Mouse (Mus musculus) lung, embryonic 14.5 days (tissue): Measurements from ENCODE around the gene Tac2. TPM values are rescaled to one million over a fixed set of nuclear protein-coding genes. Genes with fewer than 3 reads are reported as not detected.

ENCODE experiments used
- ATAC-seq: fragments of 200-750 bp; cut with Nextera tagmentation; 2 replicates; pipeline ENCODE4 v1.8.0; 2017; ENCODE audit warnings: mild to moderate bottlenecking, moderate TSS enrichment, moderate library complexity; ENCODE audit not compliant: insufficient read depth
- DNase-seq: peaks from one replicate; pipeline ENCODE4 v3.0.0-alpha.2; 2015
- H3K27ac ChIP-seq: fragments of 300-500 bp; sonication (generic); 2 replicates; pipeline ENCODE4 v1.5.1; 2014; ENCODE audit warnings: low read depth, mild to moderate bottlenecking, moderate library complexity
- H3K27me3 ChIP-seq: fragments of 300-500 bp; sonication (generic); 2 replicates; pipeline ENCODE4 v1.6.1; 2014; ENCODE audit warnings: low read length, control low read depth; ENCODE audit not compliant: insufficient read depth
- H3K36me3 ChIP-seq: fragments of 300-500 bp; sonication (generic); 2 replicates; pipeline ENCODE4 v1.6.1; 2014; ENCODE audit warnings: control low read depth; ENCODE audit not compliant: insufficient read depth
- H3K4me1 ChIP-seq: fragments of 300-500 bp; sonication (generic); 2 replicates; pipeline ENCODE4 v1.6.1; 2014; ENCODE audit warnings: antibody characterized with exemption, control low read depth; ENCODE audit not compliant: insufficient read depth
- H3K4me2 ChIP-seq: fragments of 300-500 bp; sonication (generic); 2 replicates; pipeline ENCODE4 v1.6.1; 2014; ENCODE audit warnings: mild to moderate bottlenecking
- H3K4me3 ChIP-seq: fragments of 300-500 bp; sonication (generic); 2 replicates; pipeline ENCODE4 v1.5.1; 2014; ENCODE audit warnings: low read depth, low read length
- H3K9ac ChIP-seq: fragments of 300-500 bp; sonication (generic); 2 replicates; pipeline ENCODE4 v1.6.1; 2014
- H3K9me3 ChIP-seq: fragments of 300-500 bp; sonication (generic); 2 replicates; pipeline ENCODE4 v1.6.1; 2016; ENCODE audit warnings: low read depth, low read length, control low read depth
- CTCF ChIP-seq: IDR thresholded peaks from 2 replicates; pipeline ENCODE4 v1.5.1; 2016; ENCODE audit warnings: antibody characterized with exemption, low read depth
- WGBS: fragments of 180-500 bp; shearing (Covaris S2); extraction: QIAGEN DNeasy Blood & Tissue Kit; methylation state at CpG from one replicate; pipeline ENCODE4 v1.1.7; 2014; 5-methylcytosine and 5-hydroxymethylcytosine counted together
- polyA plus RNA-seq: library from polyadenylated mRNA; unstranded; fragments of >200 nt; fragmentation: Nextera tagmentation; extraction: Ambion mirVana; gene quantifications from 2 replicates; pipeline ENCODE4 v1.2.1, GENCODE M21; 2014

Gene Tac2
- polyA plus RNA-seq, 1 experiment from 2014 or later = not detected

DNA sequence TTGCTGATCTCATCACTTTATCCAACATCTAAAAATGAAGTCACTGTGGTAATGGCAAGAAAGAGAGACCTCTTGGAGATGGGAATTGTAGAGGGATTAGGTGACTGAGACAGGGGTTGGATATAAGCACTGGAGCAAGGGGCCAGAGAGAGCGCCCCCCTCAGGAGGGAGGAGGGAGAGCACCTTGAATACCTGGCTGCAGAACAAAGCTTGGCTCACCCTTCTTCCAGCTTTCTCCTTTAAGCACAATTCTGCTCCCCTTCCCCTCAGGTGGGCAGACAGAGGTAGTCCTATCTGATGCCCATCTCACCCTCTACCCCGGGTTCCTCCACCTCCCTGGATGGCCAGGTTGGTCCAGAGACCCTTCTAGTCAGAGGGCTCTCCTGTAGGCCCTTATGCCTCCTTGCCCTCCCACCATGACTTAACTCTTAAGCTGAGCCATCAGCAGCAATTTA, 19.5 kb upstream of the Tac2 start, which contains the start of gene Myo1a:
Gene Myo1a (plus strand): TSS at position 405 of the 455 bp plus-strand sequence.
- no peak for DNase-seq
- WGBS = 74% methylated on average over 2 of the region's 2 CpGs
- no peak within 1 kb of the TSS for H3K4me2 ChIP-seq
- H3K27ac ChIP-seq = no peak within 1 kb of the TSS
- ATAC-seq = no peak
- no peaks in the 10 kb centered on the region for H3K4me1 ChIP-seq
- no peak within 1 kb of the TSS for H3K9ac ChIP-seq
- no peaks in the 10 kb centered on the region for H3K36me3 ChIP-seq
- no peak within 1 kb of the TSS for H3K4me3 ChIP-seq
- H3K9me3 ChIP-seq = no peaks in the 10 kb centered on the region
- no peaks in the 10 kb centered on the region for H3K27me3 ChIP-seq
- peak; percentile 21; the same call in 1 of the 2 replicates for TF ChIP-seq CTCF

GRCm38 (mm10) chr10:127705783-127706182, 18.5 kb upstream of the Tac2 start:
- Histone ChIP-seq H3K9me3 (no peaks in the 10 kb centered on the region), H3K27me3 (no peaks in the 10 kb centered on the region), H3K4me1 (no peaks in the 10 kb centered on the region), H3K27ac (no peak overlapping the region), H3K4me3 (no peak overlapping the region), H3K9ac (no peak overlapping the region), H3K36me3 (no peaks in the 10 kb centered on the region), H3K4me2 (no peak overlapping the region)
- ATAC-seq (no peak), DNase-seq (no peak)
- TF ChIP-seq CTCF = no peak
- WGBS = 90% methylated on average over 4 of the region's 4 CpGs

- no peaks in the 10 kb centered on the region for H3K9me3 ChIP-seq
- no peak overlapping the region for H3K4me3 ChIP-seq
- no peaks in the 10 kb centered on the region for H3K27me3 ChIP-seq
- WGBS = 60% methylated on average over 7 of the region's 7 CpGs
- no peak overlapping the region for H3K4me2 ChIP-seq
- ATAC-seq (no peak), DNase-seq (peak; percentile 47)
- H3K27ac ChIP-seq = no peak overlapping the region
- no peak overlapping the region for H3K9ac ChIP-seq
- no peak for TF ChIP-seq CTCF
- H3K4me1 ChIP-seq = no peaks in the 10 kb centered on the region
- H3K36me3 ChIP-seq = no peaks in the 10 kb centered on the region
These were observed 16.6 kb upstream of the Tac2 start for GRCm38 (mm10) chr10:127707721-127708120.

- H3K4me1 ChIP-seq = no peaks in the 10 kb centered on the region
- ATAC-seq = no peak
- no peak for TF ChIP-seq CTCF
- H3K27me3 ChIP-seq = no peaks in the 10 kb centered on the region
- H3K4me2 ChIP-seq = no peak overlapping the region
- no peaks in the 10 kb centered on the region for H3K9me3 ChIP-seq
- H3K9ac ChIP-seq = no peak overlapping the region
- WGBS = 75% methylated on average over 3 of the region's 3 CpGs
- H3K36me3 ChIP-seq = no peaks in the 10 kb centered on the region
- DNase-seq = no peak
- H3K4me3 ChIP-seq = no peak overlapping the region
- H3K27ac ChIP-seq = no peak overlapping the region
These were observed 15.4 kb upstream of the Tac2 start for GRCm38 (mm10) chr10:127708850-127709370.

DNA sequence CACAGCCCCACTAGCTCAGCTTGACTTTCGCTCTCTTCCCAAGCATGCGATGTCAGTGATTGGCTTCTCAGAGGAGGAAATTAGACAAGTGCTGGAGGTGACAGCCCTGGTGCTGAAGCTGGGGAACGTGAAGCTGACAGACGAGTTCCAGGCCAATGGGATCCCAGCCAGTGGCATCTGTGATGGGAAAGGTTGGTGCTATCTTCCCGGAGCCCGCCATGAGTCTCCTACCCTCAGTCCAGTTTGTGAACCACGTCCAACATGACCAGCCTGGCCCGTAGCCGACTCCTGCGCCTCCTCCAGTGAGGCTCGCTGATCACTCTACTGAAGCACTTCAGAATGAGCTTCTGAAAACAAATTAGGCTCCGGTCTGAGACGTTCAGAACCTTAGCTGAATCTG, 13.9 kb upstream of the Tac2 start:
- DNase-seq = no peak
- H3K4me3 ChIP-seq = no peak overlapping the region
- WGBS = 63% methylated on average over 13 of the region's 13 CpGs
- H3K27me3 ChIP-seq = no peaks in the 10 kb centered on the region
- no peak overlapping the region for H3K4me2 ChIP-seq
- H3K9ac ChIP-seq = no peak overlapping the region
- no peak for TF ChIP-seq CTCF
- H3K27ac ChIP-seq = no peak overlapping the region
- ATAC-seq = no peak
- no peaks in the 10 kb centered on the region for H3K9me3 ChIP-seq
- H3K36me3 ChIP-seq = no peaks in the 10 kb centered on the region
- H3K4me1 ChIP-seq = no peaks in the 10 kb centered on the region

DNA sequence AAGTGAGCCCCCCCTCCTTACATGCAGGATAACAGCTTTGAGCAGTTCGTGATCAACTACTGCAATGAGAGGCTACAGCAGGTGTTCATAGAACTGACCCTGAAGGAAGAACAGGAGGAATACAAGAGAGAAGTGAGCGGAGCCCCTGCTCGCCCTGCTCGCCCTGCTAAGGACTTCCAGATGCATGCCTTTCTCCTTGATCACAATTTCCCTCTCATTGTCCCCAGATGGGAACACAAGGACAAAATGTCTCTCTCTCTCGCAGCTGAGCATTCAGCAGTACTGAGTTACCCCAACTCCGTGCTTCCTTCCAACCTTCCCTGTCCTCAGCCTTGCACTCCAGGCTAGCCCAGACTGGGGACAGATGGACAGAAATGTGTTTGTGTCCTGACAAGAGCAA, 11.5 kb upstream of the Tac2 start:
- no peak overlapping the region for H3K9ac ChIP-seq
- DNase-seq (no peak), ATAC-seq (no peak)
- no peaks in the 10 kb centered on the region for H3K9me3 ChIP-seq
- no peaks in the 10 kb centered on the region for H3K36me3 ChIP-seq
- WGBS = 66% methylated on average over 6 of the region's 6 CpGs
- H3K4me2 ChIP-seq = no peak overlapping the region
- no peaks in the 10 kb centered on the region for H3K27me3 ChIP-seq
- H3K4me3 ChIP-seq = no peak overlapping the region
- H3K27ac ChIP-seq = no peak overlapping the region
- H3K4me1 ChIP-seq = no peaks in the 10 kb centered on the region
- TF ChIP-seq CTCF = no peak

- ATAC-seq (peak; percentile 53; the same call in 1 of the 2 replicates), DNase-seq (peak; percentile 43)
- peak overlapping the region; percentile 70; the same call in 1 of the 2 replicates for H3K27ac ChIP-seq
- 6% methylated on average over 20 of the region's 20 CpGs for WGBS
- peak overlapping the region; percentile 55 for H3K4me2 ChIP-seq
- no peaks in the 10 kb centered on the region for H3K36me3 ChIP-seq
- no peaks in the 10 kb centered on the region for H3K9me3 ChIP-seq
- peak overlapping the region; percentile 13 for H3K4me3 ChIP-seq
- H3K4me1 ChIP-seq = peaks cover 2% of the 10 kb centered on the region; the same call in 1 of the 2 replicates
- peak overlapping the region; percentile 46 for H3K9ac ChIP-seq
- peaks cover 7% of the 10 kb centered on the region; the same call in 1 of the 2 replicates for H3K27me3 ChIP-seq
- no peak for TF ChIP-seq CTCF
These were observed 2.4 kb upstream of the Tac2 start for GRCm38 (mm10) chr10:127721671-127722418.
